Mouse (Mus musculus) cerebellum, adult 2 months (tissue): ENCODE measurements at regions not wholly inside any gene's neighbourhood (a gene's known extent, or its start where the extent isn't known, plus 50 kb on each side); places are given as distances from the start of the nearest gene placed in this dataset.

Experiments
- CTCF ChIP-seq: fragments of 200-500 bp; IDR thresholded peaks from 2 replicates; pipeline ENCODE4 v1.5.1; 2011; ENCODE audit warnings: low read depth, mild to moderate bottlenecking, control low read depth, low read length, moderate library complexity, borderline replicate concordance; ENCODE audit not compliant: insufficient read depth
- POLR2A ChIP-seq: fragments of 200-500 bp; IDR thresholded peaks from 2 replicates; pipeline ENCODE4 v1.6.1; 2011; ENCODE audit warnings: low read length, control low read depth, borderline replicate concordance; ENCODE audit not compliant: insufficient read depth

DNA sequence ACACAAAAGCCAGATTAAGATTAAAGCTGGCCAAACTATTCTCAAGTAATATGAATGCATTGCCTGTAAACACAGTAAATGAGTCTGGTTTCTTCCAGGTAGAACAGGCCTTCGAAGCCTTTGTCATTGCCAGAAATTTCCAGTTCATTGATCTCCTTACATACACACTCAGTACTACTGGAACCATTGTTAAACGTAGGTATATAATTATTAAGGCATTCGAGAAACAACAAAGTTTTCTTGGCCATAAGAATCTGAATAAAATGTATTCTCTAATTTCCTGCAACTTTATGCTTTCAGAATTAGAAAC, 337.5 kb downstream of the Hs3st1 start:
- no peak for TF ChIP-seq POLR2A
- TF ChIP-seq CTCF = no peak
